Mouse (Mus musculus): ENCODE data around the gene Ppat. TPM values are rescaled to one million over a fixed set of nuclear protein-coding genes. Genes with fewer than 3 reads are reported as not detected.

Ppat gene
- 1.8 and 7.5 TPM in 2 replicates for polyA plus RNA-seq (2012; rRNA removed; ENCODE audit: low replicate concordance)

GRCm38 (mm10) chr5:76951106-76952027 is at the start of gene Ppat, which contains the start of gene Paics:
Ppat (minus strand) TSS chr5:76951578.
Paics (plus strand) TSS chr5:76951307.

DNA sequence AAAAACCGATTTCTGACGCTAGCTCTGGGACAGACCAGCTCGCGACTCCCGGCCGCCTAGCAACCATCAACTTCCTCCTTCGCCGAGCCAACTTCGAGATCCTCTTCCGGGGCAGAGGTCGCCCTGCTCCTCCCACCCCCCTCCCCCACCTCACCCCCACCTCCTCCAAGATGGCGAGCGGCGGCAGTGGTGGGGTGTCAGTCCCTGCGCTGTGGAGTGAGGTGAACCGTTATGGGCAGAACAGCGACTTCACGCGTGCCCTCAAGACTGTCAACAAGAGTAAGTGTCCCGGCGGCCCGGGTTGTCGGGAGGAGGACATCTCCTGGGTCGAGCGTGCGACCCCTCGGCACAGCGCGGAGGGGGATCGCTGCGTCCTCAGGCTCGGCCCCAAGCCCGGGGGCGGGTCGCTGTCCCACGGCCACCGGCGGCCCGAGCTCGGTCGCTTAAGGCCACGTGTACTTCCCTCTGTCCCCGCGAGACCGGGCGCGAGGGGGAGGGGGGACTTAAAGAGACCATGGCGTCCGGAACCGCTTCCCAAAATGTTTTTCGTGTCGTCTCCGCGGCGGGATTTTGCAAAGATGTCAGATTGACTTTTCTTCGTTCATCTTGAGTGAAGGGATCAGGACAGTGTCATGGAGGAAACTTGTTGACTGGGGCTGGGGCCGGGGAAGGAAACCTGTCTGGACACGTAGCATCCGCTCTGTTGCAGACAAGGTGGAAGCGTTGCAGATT is 23.3 kb upstream of the Ppat start, which contains the start of gene Srp72:
Srp72 (plus strand) TSS at position 130 of the 732 bp plus-strand sequence.

DNA sequence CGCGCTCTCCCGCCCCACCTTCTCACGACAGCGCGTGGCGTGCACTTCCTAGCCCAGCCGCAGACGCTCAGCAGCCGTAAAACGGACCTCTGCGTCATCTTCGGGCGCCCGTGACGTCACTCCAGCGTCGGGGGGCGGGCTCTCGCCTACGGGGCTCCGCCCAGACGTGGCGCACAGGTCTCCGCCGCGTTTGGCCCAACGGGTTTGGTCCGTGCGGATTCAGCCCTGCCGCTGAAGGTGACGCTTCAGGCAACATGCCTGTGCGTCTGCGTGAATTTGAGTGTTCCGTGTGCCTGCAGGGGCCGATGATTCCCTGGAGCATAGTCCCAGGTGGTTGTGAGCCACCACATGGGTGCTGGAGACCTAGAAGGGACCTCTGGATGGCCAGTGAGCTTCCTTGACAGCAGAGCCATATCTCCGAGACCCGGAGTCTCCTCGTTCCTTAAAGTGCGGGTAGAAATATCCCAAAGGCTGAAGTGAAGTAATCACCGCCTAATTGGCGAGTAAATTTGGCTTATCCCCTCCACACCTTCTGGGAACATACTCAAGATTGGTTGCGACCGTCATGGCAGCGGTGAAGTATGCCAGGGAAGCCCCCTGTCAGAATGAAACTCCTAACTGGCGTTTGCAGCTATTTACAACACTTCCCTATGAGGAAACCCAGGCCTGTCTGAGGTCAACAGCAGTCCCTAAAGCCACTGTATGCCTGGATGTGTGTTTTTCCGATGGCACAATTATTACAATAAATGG is 45.8 kb downstream of the Ppat start, which contains the start of gene Aasdh:
Aasdh (minus strand) TSS at position 110 of the 750 bp plus-strand sequence.

Other genes with a start within 250 kb of the Ppat start
- 11.2 and 17.7 TPM in 2 replicates for gene Aasdh, start 46.1 kb downstream of the Ppat start, polyA plus RNA-seq (2012; rRNA removed; ENCODE audit: low replicate concordance)
- 66.8 and 81.9 TPM in 2 replicates for gene Paics, start 271 bp downstream of the Ppat start, polyA plus RNA-seq (2012; rRNA removed; ENCODE audit: low replicate concordance)
- gene Srp72, start 23.1 kb upstream of the Ppat start, polyA plus RNA-seq (2012; rRNA removed; ENCODE audit: low replicate concordance): 29.2 and 40.1 TPM in 2 replicates
- gene Arl9, start 52.5 kb upstream of the Ppat start, polyA plus RNA-seq (2012; rRNA removed; ENCODE audit: low replicate concordance): 0.67 TPM in 1 of 2 replicates, not detected in the other
- not detected in 2 replicates for gene Thegl, start 64.4 kb upstream of the Ppat start, polyA plus RNA-seq (2012; rRNA removed; ENCODE audit: low replicate concordance)
- 11.7 and 13.6 TPM in 2 replicates for gene Hopx, start 163.5 kb upstream of the Ppat start, polyA plus RNA-seq (2012; rRNA removed; ENCODE audit: low replicate concordance)